ENCODE assay signal across 13 mouse cellular contexts in genomic region chr3:81054074-81054473, GRCm38 (mm10).
"Had no signal": no experiment of that assay in that cellular context is flagged by ENCODE, and none has a peak within 500 bp of the region (broad histone marks: within the 10 kb centered on the region; RNA-seq: fewer than 3 reads in every experiment).

No protein-coding gene starts in this region.

- DNase-seq: kidney, adult 18-20 months; kidney, adult 9 months; kidney, postnatal 14 days; layer of hippocampus, postnatal 36 days; liver, embryonic 13.5 days; lung, adult 2 months; lung, postnatal 36 days; right cerebral cortex, postnatal 4 days; spleen, adult 18-20 months; thymus, adult 18-20 months; thymus, postnatal 36 days had no signal

- H3K36me3 ChIP-seq: liver, embryonic 13.5 days; midbrain, embryonic 12.5 days; midbrain, embryonic 15.5 days had no signal

- H3K27me3 ChIP-seq: liver, embryonic 13.5 days; midbrain, embryonic 12.5 days; midbrain, embryonic 15.5 days had no signal

- ATAC-seq: midbrain, embryonic 15.5 days had no signal
